Mouse (Mus musculus) thymus, adult 2 months (tissue): ENCODE measurements around the gene Ugt2b37.

Experiments
- CTCF ChIP-seq: fragments of 200-500 bp; IDR thresholded peaks from 2 replicates; pipeline ENCODE4 v1.5.1; 2012; ENCODE audit warnings: mild to moderate bottlenecking, control low read depth, low read length, moderate library complexity, borderline replicate concordance; ENCODE audit not compliant: control insufficient read depth, poor library complexity, insufficient read depth; ENCODE audit errors: extremely low read depth
- POLR2A ChIP-seq: fragments of 200-500 bp; IDR thresholded peaks from 2 replicates; pipeline ENCODE4 v1.6.1; 2012; ENCODE audit warnings: mild to moderate bottlenecking, low read length, control low read depth, moderate library complexity; ENCODE audit not compliant: control insufficient read depth, poor library complexity, insufficient read depth; ENCODE audit errors: extremely low read depth

GRCm38 (mm10) chr5:87255831-87256230 is 1.2 kb upstream of the Ugt2b37 start:
- TF ChIP-seq CTCF (no peak), POLR2A (no peak)
